Mouse (Mus musculus) liver, postnatal 0 days (tissue): ENCODE measurements at regions not wholly inside any gene's neighbourhood (a gene's known extent, or its start where the extent isn't known, plus 50 kb on each side); places are given as distances from the start of the nearest gene placed in this dataset.

Experiments used
- CTCF ChIP-seq: sonication (generic); IDR thresholded peaks from 2 replicates; pipeline ENCODE4 v1.5.1; 2016; ENCODE audit warnings: antibody characterized with exemption, low read depth
- EP300 ChIP-seq: IDR thresholded peaks from 2 replicates; pipeline ENCODE4 v1.6.1; 2016; ENCODE audit warnings: antibody characterized with exemption, low read depth, mild to moderate bottlenecking

DNA sequence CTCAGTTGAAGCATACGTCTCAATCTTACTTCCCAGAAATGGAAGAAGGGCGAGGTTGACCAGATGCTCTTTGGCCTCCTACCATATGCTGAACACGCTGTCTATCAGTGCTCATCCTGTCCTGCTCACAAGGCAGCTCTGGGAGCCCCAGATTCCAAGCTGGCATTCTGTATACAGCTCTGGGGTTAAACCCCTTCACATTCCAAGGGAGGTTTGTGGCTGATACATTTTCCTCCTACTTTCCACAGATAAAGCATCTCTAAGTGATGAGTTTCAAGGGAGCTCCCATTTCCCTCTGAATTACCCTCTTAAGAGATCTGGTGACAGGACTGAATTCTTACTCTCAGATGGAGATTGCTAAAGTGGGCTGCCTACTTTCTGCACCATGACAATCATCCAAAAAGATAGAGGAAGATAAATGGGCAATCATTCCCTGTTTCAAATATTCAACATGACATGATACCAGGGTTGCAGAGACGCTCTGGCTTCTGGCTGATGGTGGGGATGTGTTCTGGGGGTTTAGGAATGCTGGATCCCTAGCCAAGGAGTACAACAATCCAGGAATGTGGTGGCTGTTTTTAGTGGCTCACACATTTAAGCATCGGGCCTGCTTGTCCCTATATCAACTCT lies 138.7 kb upstream of the Bmp4 start:
- TF ChIP-seq CTCF (no peak), EP300 (no peak)
